Mouse (Mus musculus) megakaryocyte, adult 5-6 weeks (primary cell): ENCODE data around the gene Aox3. TPM values are rescaled to one million over a fixed set of nuclear protein-coding genes. Genes with fewer than 3 reads are reported as not detected.

Experiments
- ATAC-seq: 2 replicates; pipeline ENCODE4 v1.8.0; 2016; ENCODE audit warnings: mild to moderate bottlenecking, inconsistent platforms; ENCODE audit not compliant: poor library complexity, severe bottlenecking
- total RNA-seq, 2 experiments: library from RNA; stranded (forward) in 1 of 2; stranded (reverse) in 1 of 2; fragments of 153-499, 151-499 nt in 1 of 2; fragments of 221-1000, 200-1000 nt in 1 of 2; gene quantifications; 2 replicates each; pipeline versions ENCODE4 v1.2.3 to v1.2.4; 2015 to 2017

The Aox3 gene
- total RNA-seq, 2 experiments from 2014 or later = 0.15 to 0.22 TPM

- ATAC-seq = peak; percentile 51; the same call in 1 of the 2 replicates
Observed at GRCm38 (mm10) chr1:58102494-58102893, 10.4 kb upstream of the Aox3 start.

- ATAC-seq = no peak
Observed at GRCm38 (mm10) chr1:58105685-58106084, 7.2 kb upstream of the Aox3 start.

- ATAC-seq = no peak
Observed at GRCm38 (mm10) chr1:58107066-58107465, 5.9 kb upstream of the Aox3 start.

GRCm38 (mm10) chr1:58110241-58110640, 2.7 kb upstream of the Aox3 start:
- no peak for ATAC-seq

DNA sequence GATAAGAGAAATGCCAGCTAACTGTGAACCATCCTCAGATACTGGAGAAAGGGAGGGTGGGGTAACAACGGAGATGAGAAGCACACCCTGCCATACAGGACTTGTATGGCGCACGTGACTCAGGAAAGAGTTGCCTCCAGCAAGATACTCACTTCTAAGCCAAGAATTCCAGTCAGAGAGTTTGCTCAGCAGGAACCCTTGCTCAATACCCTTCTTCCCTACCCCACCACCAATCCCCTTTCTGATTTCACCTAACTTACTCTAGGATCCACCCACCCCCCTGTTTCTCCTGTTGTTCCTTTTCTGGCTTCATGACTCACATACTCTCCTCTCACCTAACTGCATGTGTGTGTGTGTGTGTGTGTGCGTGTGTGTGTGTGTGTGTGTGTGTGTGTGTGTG, 1.6 kb upstream of the Aox3 start:
- no peak for ATAC-seq

GRCm38 (mm10) chr1:58113441-58113840, 511 bp downstream of the Aox3 start:
- ATAC-seq = peak; percentile 83

- peak; percentile 46; the same call in 1 of the 2 replicates for ATAC-seq
Observed at GRCm38 (mm10) chr1:58114021-58114560, 1.2 kb downstream of the Aox3 start.

DNA sequence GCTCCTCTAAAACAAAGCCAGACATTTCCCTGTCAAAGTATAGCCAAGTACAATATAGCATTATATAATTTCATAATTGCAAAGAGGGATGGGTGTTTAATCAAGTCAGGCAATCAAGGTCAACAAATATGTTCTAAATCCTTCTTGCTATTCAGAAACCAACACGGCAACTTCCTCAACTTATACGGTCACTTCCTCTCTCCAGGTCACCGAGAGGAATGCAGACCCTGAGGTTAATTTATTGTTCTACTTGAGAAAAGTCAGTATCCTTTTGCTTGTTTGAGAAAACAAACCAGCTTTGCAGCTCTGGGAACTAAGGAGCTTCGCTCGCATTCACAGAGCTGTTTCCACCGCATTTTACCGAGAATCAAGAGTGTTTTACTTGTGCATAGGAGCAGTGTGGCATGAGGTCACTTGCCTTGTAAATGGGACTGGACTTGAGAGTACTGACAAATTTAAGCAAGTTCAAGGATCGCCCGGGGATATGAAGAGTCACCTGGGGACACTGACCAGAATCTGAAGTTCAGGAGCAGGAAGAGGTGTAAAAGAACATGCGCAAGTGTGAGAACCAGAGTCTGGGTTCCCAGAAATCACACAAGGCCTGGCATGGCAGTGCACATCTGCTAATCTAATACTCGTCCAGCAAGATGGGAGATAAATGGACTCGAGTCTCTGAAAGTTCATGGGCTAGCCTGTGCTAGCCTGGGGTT, 1.9 kb downstream of the Aox3 start:
- ATAC-seq = peak; percentile 53; the same call in 1 of the 2 replicates

DNA sequence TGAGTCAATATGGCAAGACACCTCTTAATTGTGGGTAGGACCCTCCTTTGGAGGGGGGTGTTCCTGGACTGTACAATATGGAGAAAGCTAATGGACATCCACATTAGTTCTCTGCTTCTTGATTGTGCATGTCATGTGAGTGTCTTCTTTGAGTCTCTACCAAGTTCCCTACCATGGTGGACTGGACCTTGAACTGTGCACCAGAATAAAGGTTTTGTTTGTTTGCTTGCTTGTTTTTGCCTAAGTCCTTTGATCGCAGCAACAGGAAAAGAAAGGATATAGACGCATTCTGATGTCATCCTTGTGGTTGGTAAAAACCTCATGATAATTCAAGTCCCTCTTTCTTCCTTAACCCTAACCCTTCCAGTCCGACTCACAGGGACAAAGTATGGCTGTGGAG, 5.3 kb downstream of the Aox3 start:
- ATAC-seq = no peak

DNA sequence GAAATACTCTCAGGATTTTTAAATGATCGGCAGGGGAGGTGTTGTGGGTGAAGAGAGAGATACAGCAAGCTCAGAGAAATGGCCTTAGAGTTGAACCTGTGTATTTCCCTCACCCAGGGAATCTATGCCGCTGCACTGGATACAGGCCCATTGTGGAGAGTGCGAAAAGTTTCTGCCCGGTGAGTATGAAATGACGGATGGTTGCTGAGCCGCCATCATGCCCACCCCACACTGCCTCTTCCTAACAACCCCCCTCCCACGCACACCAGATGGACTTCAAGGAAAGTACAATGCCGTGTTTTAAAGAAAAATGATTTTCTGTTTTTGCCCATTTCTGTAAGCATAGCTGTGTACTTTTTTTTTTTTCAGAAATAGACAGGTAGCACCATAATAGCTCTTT, 12.0 kb downstream of the Aox3 start:
- no peak for ATAC-seq

DNA sequence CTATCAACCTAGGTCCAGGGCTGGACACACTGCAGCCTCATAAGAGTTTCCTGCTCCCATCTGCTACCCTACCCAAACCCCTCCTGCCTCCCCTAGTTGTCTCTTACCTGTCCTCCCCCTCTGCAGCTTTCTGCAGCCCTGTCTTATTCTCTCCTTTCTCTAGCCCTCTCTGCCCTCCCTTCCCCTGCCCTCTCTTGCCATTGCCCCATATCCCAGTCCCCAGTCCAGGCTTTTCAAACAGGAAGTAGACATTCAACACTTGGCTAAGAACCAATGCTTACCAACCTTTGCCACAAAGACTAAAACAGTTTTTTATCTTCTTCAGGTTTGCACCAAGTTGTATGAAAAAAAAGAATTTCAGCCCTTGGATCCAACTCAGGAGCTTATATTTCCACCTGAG, 25.0 kb downstream of the Aox3 start:
- no peak for ATAC-seq

DNA sequence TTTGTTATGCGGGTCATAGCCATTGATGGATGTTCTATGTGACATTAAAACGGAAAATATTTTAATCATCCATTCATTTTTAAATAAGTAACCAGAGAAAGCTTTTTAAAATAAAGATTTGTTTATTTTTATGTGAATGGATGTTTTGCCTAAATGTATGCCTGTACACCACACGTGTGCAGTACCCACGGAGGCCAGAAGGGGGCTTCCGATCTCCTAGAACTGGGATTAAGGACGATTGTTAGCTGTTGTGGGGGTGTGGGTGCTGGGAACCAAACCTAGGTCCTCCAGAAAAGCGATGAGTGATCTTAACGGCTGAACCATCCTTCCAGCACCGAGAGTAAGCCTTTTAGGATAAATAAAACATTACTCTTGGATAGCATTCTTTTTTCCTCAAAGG, 26.1 kb downstream of the Aox3 start:
- no peak for ATAC-seq

- ATAC-seq = no peak
Observed at GRCm38 (mm10) chr1:58140607-58141006, 27.7 kb downstream of the Aox3 start.

DNA sequence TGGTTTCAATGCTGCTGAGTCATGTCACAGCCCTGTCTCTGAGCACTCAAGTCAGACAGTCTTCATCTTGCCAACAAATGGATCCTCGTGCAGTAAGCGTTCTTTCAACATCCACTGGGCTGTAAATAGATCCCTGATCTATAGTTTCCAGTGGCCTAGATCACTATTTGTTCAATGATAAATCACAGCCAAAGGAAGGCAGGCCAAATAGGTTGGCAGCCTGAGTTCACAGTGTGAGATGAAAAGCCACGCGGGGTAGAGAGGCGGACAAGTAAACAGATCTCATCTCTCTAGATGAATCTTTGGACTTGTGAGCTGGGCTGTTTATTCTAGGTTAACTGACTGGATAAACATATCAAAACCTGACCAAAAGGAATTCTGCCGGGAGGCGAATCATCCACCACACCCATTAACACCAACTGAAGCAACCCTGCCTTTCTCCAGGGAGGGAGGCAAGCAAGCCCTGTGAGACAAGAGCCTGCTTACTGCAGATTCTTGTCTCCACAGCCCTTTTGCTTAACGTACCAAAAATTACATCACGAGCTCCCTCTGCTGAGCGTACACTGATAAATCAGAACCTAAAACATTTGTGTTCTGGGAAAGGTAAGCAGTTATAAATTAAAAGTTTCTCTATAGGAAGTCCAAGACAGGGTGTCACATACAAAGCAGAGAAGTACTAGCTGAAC, 31.6 kb downstream of the Aox3 start:
- ATAC-seq = no peak

GRCm38 (mm10) chr1:58146026-58146425, 33.1 kb downstream of the Aox3 start:
- ATAC-seq = no peak

DNA sequence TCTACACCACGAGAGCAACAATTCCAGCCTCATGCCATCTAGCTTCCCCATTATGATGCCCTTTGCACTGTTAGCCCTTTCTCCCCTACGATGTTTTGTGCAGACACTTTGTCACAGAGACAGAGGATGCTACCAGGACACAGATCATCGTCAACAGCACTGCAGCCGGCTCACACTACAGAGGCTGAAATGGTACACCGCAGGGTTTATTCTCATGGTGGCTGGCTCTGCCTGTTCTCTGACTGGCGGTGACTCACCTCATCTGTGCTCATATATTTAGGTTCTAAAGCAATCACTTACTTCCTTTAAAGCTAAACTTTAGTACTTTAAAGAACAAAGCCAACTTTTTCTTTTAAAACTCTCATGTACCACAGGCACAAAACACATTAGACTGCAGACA, 34.8 kb downstream of the Aox3 start:
- ATAC-seq = no peak

GRCm38 (mm10) chr1:58152247-58152646, 39.3 kb downstream of the Aox3 start:
- ATAC-seq = no peak

GRCm38 (mm10) chr1:58156747-58157146, 43.8 kb downstream of the Aox3 start:
- ATAC-seq = no peak

GRCm38 (mm10) chr1:58169893-58170292, 57.0 kb downstream of the Aox3 start:
- no peak for ATAC-seq

DNA sequence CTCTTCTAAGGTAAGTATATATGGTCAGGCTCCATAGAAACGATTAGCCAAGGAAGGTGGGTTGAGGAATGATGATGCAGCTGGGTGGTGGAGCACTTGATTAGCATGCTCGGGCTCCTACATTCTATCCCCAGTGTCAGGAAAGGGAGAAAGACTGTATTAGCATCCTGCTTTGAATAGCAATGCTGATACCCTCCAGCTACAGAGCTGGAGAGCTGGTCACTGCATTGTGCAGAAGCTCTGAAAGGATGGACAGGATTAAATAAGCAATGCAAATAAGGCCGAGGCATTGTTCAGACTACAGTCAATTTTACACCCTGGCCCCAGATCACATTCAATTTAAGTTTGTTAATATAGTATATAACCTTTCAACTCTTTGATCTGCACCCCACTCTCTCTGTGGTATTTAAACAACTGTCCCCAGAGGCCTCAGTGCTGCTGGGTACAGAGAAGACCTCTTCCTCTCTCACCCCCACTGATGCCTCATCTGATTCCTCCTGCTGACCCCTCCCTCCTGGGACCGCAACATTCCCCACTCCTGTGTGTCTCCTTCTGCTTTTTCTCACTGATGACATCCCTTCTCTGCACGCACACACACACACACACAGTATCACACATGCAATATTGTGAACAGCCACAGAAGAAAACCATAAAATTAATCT, 75.7 kb downstream of the Aox3 start:
- no peak for ATAC-seq

- no peak for ATAC-seq
Observed at GRCm38 (mm10) chr1:58194317-58194716, 81.4 kb downstream of the Aox3 start.

DNA sequence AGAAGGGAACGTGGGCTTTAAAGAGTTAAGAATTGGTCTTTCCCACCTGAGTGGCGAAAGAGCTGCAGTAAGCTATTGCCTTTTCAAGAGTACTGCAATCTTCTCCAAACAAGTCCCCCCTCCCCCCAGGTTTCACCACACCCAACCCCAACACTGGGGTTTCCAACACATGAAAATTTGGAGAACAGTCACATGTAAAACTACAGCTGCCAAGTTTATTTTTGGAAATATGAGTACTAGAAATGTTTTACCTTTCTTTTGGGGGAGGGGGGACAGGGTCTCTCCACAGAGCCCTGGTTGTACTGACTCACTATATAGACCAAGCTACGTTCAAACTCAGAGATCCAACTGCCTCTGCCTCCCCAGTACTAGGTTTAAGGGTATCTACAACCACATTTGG, 82.1 kb downstream of the Aox3 start:
- ATAC-seq = no peak
